Mouse (Mus musculus): ENCODE results near the gene Schip1.

Schip1 gene

GRCm38 (mm10) chr3:68514717-68515116 is 450.1 kb downstream of the Schip1 start:
- DNase-seq, result no peak

DNA sequence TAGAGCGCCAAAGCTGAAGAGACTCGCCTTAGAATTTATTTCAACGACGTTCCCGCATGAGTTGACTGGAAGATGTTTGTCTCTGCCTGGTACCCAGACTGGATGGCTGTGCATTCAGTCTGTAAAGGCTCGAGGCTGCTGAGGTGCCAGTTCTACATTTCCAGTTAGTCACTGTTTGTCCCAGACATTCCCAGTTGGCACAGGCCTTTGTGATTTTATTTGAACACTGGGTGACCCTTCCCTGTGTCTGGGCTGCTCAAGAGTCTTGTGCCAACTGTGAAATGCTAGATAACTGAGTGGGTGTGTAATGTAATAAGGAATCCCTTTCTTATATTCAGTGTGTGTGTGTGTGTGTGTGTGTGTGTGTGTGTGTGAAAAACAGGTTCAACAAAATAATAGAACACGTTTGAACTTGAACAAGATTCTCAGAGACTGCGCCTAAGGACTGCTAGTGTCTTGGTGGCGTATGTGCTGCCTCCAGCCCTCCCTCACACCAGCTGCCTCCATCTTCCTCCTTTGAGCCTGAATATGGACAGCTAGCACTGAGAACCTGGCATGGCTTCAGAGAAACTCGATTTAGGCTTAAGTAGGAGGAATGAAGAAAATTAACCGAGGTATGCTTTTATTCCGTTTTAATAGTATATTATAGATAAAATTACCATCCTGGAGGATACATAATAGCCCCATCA is 451.9 kb downstream of the Schip1 start:
- no peak for DNase-seq

- no peak for DNase-seq
These were observed 452.6 kb downstream of the Schip1 start for GRCm38 (mm10) chr3:68517236-68517635.

DNA sequence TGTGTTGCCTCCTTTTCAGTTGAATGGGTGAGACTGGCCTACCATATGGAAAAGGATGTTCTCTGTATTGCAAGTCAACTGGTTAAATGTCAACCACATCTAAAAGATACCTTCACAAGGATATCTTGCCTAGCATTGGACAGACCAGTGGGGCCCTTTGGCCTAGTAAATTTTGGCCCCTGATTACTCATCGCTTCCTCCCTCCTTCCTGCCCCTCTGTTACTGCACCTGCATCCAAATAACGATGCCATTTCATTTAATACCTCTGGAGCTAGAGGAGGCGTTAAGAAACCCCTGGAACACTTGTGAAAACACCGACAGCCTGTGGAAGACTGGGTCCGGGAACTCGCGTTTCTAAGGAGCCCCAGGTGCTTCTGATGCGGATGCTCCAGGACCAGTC is 453.4 kb downstream of the Schip1 start:
- DNase-seq, result no peak

- DNase-seq, result no peak
These were observed 454.0 kb downstream of the Schip1 start for GRCm38 (mm10) chr3:68518586-68518985.

DNA sequence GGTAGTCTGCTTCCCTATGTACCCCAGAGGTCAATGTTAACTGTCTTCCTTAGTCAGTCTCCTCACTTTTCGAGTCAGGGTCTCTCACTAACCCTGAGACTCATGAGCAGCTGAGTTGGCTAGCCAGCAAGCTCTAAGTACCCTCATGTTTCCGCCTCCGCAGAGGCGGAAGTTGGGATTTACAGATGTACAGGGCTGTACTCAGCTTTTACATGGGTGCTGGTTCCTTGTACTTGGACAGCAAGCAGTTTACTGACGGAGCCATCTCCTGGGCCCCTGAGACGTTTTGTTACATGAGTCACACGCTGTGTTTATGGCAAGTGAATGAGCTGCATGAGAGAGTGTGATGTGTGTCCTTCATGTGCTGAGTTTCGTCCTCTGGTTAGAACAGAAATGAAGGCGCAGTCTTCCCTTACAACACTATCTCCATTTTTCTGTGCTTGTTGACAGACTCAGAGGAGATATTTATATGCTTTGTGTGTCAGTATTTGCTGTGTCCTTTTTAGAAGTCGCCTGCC is 460.8 kb downstream of the Schip1 start:
- no peak for DNase-seq

- no peak for DNase-seq
These were observed 461.8 kb downstream of the Schip1 start for GRCm38 (mm10) chr3:68526416-68526815.

DNA sequence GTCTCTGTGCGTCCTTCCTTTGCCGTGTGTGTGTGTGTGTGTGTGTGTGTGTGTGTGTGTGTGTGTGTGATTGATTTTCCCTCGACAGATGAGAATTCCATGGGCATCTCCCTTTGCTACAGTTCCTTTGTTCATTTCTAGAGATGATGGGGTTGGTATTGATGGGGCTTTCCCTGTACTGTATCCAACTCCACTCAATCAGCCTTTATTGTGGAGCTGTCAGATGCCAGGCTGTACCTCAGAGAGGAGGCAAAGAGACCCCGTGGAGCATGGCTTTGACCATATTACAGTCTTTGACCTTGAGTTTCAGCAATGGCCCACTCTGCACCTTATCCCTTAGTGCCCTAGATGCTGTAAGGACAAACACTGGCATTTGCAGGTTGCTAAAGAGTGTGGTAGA is 462.6 kb downstream of the Schip1 start:
- no peak for DNase-seq

DNA sequence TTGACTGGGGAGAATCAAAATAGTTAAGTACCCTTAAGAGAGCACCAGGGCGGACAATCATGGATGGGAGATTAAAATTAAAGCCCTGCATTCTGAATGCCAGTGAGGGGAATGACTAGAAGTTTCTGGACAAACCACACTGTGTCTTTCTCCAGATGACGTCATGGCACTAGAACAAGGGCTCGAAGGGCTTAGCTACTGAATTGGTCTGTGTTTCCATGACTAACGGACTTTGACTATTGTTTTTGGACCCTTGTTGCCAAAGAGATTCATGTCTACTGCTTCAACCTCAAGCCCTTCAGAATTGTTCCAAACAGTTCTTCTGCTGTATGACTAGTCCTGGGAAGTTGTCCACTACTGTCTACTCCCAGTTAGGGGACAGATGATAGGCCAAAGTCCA is 467.3 kb downstream of the Schip1 start:
- DNase-seq, result no peak

DNA sequence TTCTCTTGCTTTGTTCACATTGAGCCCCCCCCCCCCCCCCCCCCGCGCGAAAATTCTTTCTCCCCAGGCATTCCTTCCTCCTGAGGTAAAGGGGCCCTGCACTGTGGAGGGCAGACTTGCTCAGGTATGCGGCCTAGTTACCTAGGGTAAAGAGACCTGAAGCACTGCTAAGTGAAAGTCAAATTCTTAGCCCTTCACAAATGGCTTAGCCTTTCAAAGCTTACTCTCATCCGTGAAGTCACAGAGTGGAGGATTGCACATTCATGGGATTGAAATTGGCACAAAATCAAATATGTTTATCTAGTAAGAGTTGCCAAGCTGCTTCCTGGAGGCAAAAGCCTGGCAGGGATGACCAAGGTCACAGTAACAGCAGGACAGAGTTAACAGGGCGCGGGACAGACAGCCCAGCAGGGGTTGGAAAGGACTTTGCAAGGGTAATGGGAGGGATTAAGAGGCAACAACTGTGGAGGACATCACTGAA is 470.0 kb downstream of the Schip1 start:
- DNase-seq, result peak; percentile 63

- DNase-seq, result peak; percentile 47
These were observed 470.6 kb downstream of the Schip1 start for GRCm38 (mm10) chr3:68535160-68535728.

DNA sequence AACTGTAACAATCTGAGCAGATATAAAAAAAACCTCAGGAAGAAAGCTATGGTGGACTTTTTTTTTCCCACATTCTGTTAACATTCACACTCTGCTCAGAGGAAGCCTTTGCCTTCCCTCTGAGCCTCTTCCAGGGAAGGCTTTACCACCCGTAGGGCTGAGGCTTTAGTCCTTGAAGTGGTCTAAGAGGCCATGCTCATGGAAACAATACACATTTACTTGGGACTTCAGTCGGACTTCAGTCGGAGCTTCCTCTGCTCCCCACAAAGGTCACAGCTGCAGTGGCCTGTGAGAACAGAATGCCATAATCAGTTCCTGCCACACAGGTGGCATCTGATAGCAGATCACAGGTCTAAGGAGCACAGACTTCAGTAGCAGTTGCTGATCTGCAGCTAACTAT is 471.5 kb downstream of the Schip1 start:
- no peak for DNase-seq

DNA sequence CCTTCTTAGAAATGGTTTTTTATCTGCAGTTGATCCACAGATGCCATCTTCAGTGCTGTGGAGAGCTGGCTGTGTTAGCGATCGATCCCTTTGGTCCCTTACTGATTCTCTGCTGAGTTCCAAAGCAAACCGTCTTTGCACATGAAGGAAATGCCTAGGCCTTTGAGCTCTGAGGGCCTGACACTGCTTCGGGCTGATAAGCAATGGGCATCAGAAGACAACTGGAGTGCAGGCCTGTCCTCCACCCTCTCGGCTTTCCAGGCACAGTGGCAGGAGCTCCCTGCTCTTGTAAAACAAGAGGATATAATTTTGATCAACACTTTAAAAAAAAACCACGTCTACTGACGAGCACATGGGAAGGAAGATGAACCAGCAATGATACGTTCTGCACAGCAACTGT is 477.1 kb downstream of the Schip1 start:
- no peak for DNase-seq

- DNase-seq, result peak; percentile 75
These were observed 478.4 kb downstream of the Schip1 start for GRCm38 (mm10) chr3:68542944-68543501.

DNA sequence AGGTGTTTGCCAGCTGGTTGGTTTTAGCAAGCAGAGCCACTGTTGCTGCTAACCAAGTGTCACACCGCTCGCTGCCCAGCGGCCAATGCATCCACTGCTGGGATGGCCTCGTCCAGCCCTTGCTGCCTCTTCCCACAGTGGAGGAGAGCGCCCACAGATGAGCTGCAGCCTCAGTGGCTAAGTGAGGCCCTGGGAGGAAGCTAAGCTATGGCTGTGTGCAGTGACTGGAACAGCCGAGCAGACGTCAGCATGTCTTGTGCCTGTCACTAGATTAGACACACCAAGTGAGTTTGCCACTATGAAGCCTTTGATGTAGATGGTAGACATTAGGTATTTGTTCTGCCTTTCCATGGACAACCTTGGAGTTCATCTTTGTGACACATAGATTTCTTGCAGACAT is 480.2 kb downstream of the Schip1 start:
- no peak for DNase-seq

GRCm38 (mm10) chr3:68545898-68546297 is 481.3 kb downstream of the Schip1 start:
- DNase-seq, result no peak

GRCm38 (mm10) chr3:68555087-68555662 is 490.6 kb downstream of the Schip1 start:
- DNase-seq, result no peak

- DNase-seq, result no peak
These were observed 492.3 kb downstream of the Schip1 start for GRCm38 (mm10) chr3:68556891-68557290.

DNA sequence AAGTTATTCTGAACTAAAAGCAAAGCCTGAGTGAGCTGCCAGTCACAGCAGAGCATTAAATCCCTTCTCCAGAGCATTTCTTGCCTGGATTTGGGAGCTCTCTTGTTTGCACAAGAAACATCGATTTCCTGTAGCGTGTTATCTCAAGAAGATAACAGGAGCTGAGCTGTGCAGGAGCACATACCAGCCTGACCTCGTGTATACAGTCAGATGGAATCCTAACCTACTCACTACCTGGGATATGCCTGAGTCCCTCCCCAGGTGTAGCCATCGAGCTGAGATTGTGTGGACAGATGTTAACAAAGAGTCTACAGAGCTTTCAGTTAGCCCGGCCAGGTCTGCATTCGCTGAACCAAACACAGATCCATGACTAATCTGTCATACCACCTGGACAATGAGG is 494.1 kb downstream of the Schip1 start:
- no peak for DNase-seq

DNA sequence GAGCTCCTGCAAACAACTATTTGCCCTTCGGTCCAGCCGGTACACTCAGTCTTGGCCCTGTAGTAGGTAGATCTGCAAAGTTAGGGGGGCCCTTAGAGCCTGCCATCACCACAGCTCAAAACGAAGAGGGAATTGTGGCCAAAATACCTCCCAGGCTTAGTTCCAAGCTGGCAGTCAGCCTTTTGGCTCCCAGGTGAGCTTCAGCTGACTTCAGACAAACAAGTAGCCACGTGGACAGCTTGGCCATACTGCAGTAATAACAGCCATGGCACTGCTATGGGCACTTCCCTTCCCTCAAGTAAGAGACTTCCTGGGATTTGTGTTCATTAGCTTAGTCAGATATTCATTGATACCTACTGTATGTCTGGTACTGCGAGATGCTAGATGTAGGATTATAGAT is 495.5 kb downstream of the Schip1 start:
- peak; percentile 30 for DNase-seq

- DNase-seq, result no peak
These were observed 498.2 kb downstream of the Schip1 start for GRCm38 (mm10) chr3:68562838-68563237.

GRCm38 (mm10) chr3:68563922-68564321 is 499.3 kb downstream of the Schip1 start:
- peak; percentile 30 for DNase-seq

- no peak for DNase-seq
These were observed 500.5 kb downstream of the Schip1 start for GRCm38 (mm10) chr3:68564978-68565674.

All from kidney, postnatal 10 days (tissue).